Mouse (Mus musculus): ENCODE results near the gene Pdlim1. TPM values are rescaled to one million over a fixed set of nuclear protein-coding genes. Genes with fewer than 3 reads are reported as not detected.

The Pdlim1 gene
- polyA plus RNA-seq, 1 experiment from 2014 or later = 38.4 TPM

- H3K4me3 ChIP-seq (replicated peaks) = no peak overlapping the region
- H3K27ac ChIP-seq = no peak overlapping the region
- H3K9me3 ChIP-seq (replicated peaks) = no peaks in the 10 kb centered on the region
- 89% methylated on average over 5 of the region's 5 CpGs for WGBS
- ATAC-seq (replicated peaks; ENCODE audit: low FRiP score) = no peak
- H3K27me3 ChIP-seq = no peaks in the 10 kb centered on the region
- peaks cover 11% of the 10 kb centered on the region; the same call in 1 of the 2 replicates for H3K4me1 ChIP-seq
- no peak overlapping the region for H3K4me2 ChIP-seq
- no peak overlapping the region for H3K9ac ChIP-seq
- H3K36me3 ChIP-seq = no peaks in the 10 kb centered on the region; the same call in 1 of the 2 replicates
Observed at GRCm38 (mm10) chr19:40302477-40302876, 30.8 kb upstream of the Pdlim1 start.

GRCm38 (mm10) chr19:40299983-40300759, 28.5 kb upstream of the Pdlim1 start:
- no peak overlapping the region for H3K27ac ChIP-seq
- H3K36me3 ChIP-seq = no peaks in the 10 kb centered on the region; the same call in 1 of the 2 replicates
- no peak overlapping the region for H3K4me3 ChIP-seq (replicated peaks)
- no peaks in the 10 kb centered on the region for H3K27me3 ChIP-seq
- H3K9ac ChIP-seq = no peak overlapping the region
- ATAC-seq (replicated peaks; ENCODE audit: low FRiP score) = no peak
- no peaks in the 10 kb centered on the region for H3K9me3 ChIP-seq (replicated peaks)
- WGBS = 82% methylated on average over 12 of the region's 12 CpGs
- H3K4me2 ChIP-seq = no peak overlapping the region
- peaks cover 9% of the 10 kb centered on the region; the same call in 1 of the 2 replicates for H3K4me1 ChIP-seq

GRCm38 (mm10) chr19:40299182-40299581, 27.5 kb upstream of the Pdlim1 start:
- no peaks in the 10 kb centered on the region; the same call in 1 of the 2 replicates for H3K36me3 ChIP-seq
- H3K4me1 ChIP-seq = peaks cover 6% of the 10 kb centered on the region; the same call in 1 of the 2 replicates
- no peaks in the 10 kb centered on the region for H3K9me3 ChIP-seq (replicated peaks)
- no peak for ATAC-seq (replicated peaks; ENCODE audit: low FRiP score)
- H3K4me2 ChIP-seq = no peak overlapping the region
- no peak overlapping the region for H3K27ac ChIP-seq
- WGBS = 43% methylated on average over 6 of the region's 6 CpGs
- H3K4me3 ChIP-seq (replicated peaks) = no peak overlapping the region
- H3K27me3 ChIP-seq = no peaks in the 10 kb centered on the region
- no peak overlapping the region for H3K9ac ChIP-seq

GRCm38 (mm10) chr19:40298574-40298973, 26.9 kb upstream of the Pdlim1 start:
- Histone ChIP-seq H3K4me1 (peaks cover 6% of the 10 kb centered on the region; the same call in 1 of the 2 replicates), H3K9ac (no peak overlapping the region), H3K9me3 (replicated peaks) (no peaks in the 10 kb centered on the region), H3K4me3 (replicated peaks) (no peak overlapping the region), H3K36me3 (no peaks in the 10 kb centered on the region; the same call in 1 of the 2 replicates), H3K4me2 (no peak overlapping the region), H3K27ac (no peak overlapping the region), H3K27me3 (no peaks in the 10 kb centered on the region)
- ATAC-seq (replicated peaks; ENCODE audit: low FRiP score) = no peak
- WGBS = 97% methylated on average over 2 of the region's 2 CpGs

GRCm38 (mm10) chr19:40297798-40298144, 26.1 kb upstream of the Pdlim1 start:
- Histone ChIP-seq H3K9ac (no peak overlapping the region), H3K36me3 (no peaks in the 10 kb centered on the region; the same call in 1 of the 2 replicates), H3K4me1 (peaks cover 9% of the 10 kb centered on the region; the same call in 1 of the 2 replicates), H3K9me3 (replicated peaks) (no peaks in the 10 kb centered on the region), H3K4me3 (replicated peaks) (no peak overlapping the region), H3K27me3 (no peaks in the 10 kb centered on the region), H3K4me2 (no peak overlapping the region), H3K27ac (no peak overlapping the region)
- no peak for ATAC-seq (replicated peaks; ENCODE audit: low FRiP score)
- 74% methylated on average over 4 of the region's 4 CpGs for whole genome bisulfite sequencing

GRCm38 (mm10) chr19:40297078-40297797, 25.6 kb upstream of the Pdlim1 start:
- Histone ChIP-seq H3K4me2 (no peak overlapping the region), H3K9me3 (replicated peaks) (no peaks in the 10 kb centered on the region), H3K4me1 (peaks cover 9% of the 10 kb centered on the region; the same call in 1 of the 2 replicates), H3K27me3 (no peaks in the 10 kb centered on the region), H3K36me3 (no peaks in the 10 kb centered on the region; the same call in 1 of the 2 replicates), H3K9ac (no peak overlapping the region), H3K4me3 (replicated peaks) (no peak overlapping the region), H3K27ac (no peak overlapping the region)
- WGBS = 77% methylated on average over 7 of the region's 7 CpGs
- no peak; the same call in 1 of the 2 replicates for ATAC-seq (replicated peaks; ENCODE audit: low FRiP score)

GRCm38 (mm10) chr19:40294231-40294630, 22.6 kb upstream of the Pdlim1 start:
- Histone ChIP-seq H3K4me3 (replicated peaks) (no peak overlapping the region), H3K4me2 (no peak overlapping the region), H3K27ac (no peak overlapping the region), H3K27me3 (no peaks in the 10 kb centered on the region), H3K9me3 (replicated peaks) (no peaks in the 10 kb centered on the region), H3K36me3 (no peaks in the 10 kb centered on the region; the same call in 1 of the 2 replicates), H3K4me1 (peaks cover 7% of the 10 kb centered on the region; the same call in 1 of the 2 replicates), H3K9ac (no peak overlapping the region)
- ATAC-seq (replicated peaks; ENCODE audit: low FRiP score) = no peak
- WGBS = 82% methylated on average over 1 of the region's 1 CpGs

GRCm38 (mm10) chr19:40293791-40294190, 22.1 kb upstream of the Pdlim1 start:
- H3K4me2 ChIP-seq = no peak overlapping the region
- no peak for ATAC-seq (replicated peaks; ENCODE audit: low FRiP score)
- no peak overlapping the region for H3K27ac ChIP-seq
- no peaks in the 10 kb centered on the region for H3K27me3 ChIP-seq
- H3K36me3 ChIP-seq = no peaks in the 10 kb centered on the region; the same call in 1 of the 2 replicates
- no peak overlapping the region for H3K4me3 ChIP-seq (replicated peaks)
- 95% methylated on average over 6 of the region's 6 CpGs for WGBS
- H3K9me3 ChIP-seq (replicated peaks) = no peaks in the 10 kb centered on the region
- H3K9ac ChIP-seq = no peak overlapping the region
- H3K4me1 ChIP-seq = peaks cover 7% of the 10 kb centered on the region; the same call in 1 of the 2 replicates

GRCm38 (mm10) chr19:40290099-40290724, 18.6 kb upstream of the Pdlim1 start:
- H3K4me1 ChIP-seq = 0 out of 2 replicates have a peak, but pooled peaks cover 3% of the 10 kb centered on the region
- H3K4me3 ChIP-seq (replicated peaks) = no peak overlapping the region
- no peak overlapping the region for H3K9ac ChIP-seq
- H3K27ac ChIP-seq = no peak overlapping the region
- H3K9me3 ChIP-seq (replicated peaks) = no peaks in the 10 kb centered on the region
- H3K36me3 ChIP-seq = no peaks in the 10 kb centered on the region
- WGBS = 83% methylated on average over 6 of the region's 6 CpGs
- no peak overlapping the region for H3K4me2 ChIP-seq
- no peaks in the 10 kb centered on the region for H3K27me3 ChIP-seq
- no peak for ATAC-seq (replicated peaks; ENCODE audit: low FRiP score)

- no peak for ATAC-seq (replicated peaks; ENCODE audit: low FRiP score)
- Histone ChIP-seq H3K27ac (no peak overlapping the region), H3K4me3 (replicated peaks) (no peak overlapping the region), H3K36me3 (no peaks in the 10 kb centered on the region), H3K9me3 (replicated peaks) (no peaks in the 10 kb centered on the region), H3K4me1 (0 out of 2 replicates have a peak, but pooled peaks cover 3% of the 10 kb centered on the region), H3K9ac (no peak overlapping the region), H3K27me3 (no peaks in the 10 kb centered on the region), H3K4me2 (no peak overlapping the region)
- WGBS = 86% methylated on average over 9 of the region's 9 CpGs
Observed at GRCm38 (mm10) chr19:40288415-40288814, 16.8 kb upstream of the Pdlim1 start.

- no peaks in the 10 kb centered on the region for H3K9me3 ChIP-seq (replicated peaks)
- ATAC-seq (replicated peaks; ENCODE audit: low FRiP score) = no peak
- H3K27me3 ChIP-seq = no peaks in the 10 kb centered on the region
- 81% methylated on average over 2 of the region's 2 CpGs for WGBS
- H3K4me2 ChIP-seq = no peak overlapping the region
- H3K4me1 ChIP-seq = no peaks in the 10 kb centered on the region
- no peak overlapping the region for H3K4me3 ChIP-seq (replicated peaks)
- no peak overlapping the region for H3K27ac ChIP-seq
- H3K36me3 ChIP-seq = no peaks in the 10 kb centered on the region
- H3K9ac ChIP-seq = no peak overlapping the region
Observed at GRCm38 (mm10) chr19:40284704-40285103, 13.1 kb upstream of the Pdlim1 start.

- no peaks in the 10 kb centered on the region for H3K27me3 ChIP-seq
- no peaks in the 10 kb centered on the region for H3K9me3 ChIP-seq (replicated peaks)
- WGBS = 89% methylated on average over 2 of the region's 2 CpGs
- H3K36me3 ChIP-seq = no peaks in the 10 kb centered on the region
- ATAC-seq (replicated peaks; ENCODE audit: low FRiP score) = no peak
- H3K4me1 ChIP-seq = no peaks in the 10 kb centered on the region
- no peak overlapping the region for H3K4me2 ChIP-seq
- no peak overlapping the region for H3K4me3 ChIP-seq (replicated peaks)
- no peak overlapping the region for H3K27ac ChIP-seq
- H3K9ac ChIP-seq = no peak overlapping the region
Observed at GRCm38 (mm10) chr19:40283415-40283814, 11.8 kb upstream of the Pdlim1 start.

All from kidney, embryonic 15.5 days (tissue).